7 mouse cellular contexts compared by ENCODE assay signal in genomic region chr5:124530655-124531582, GRCm38 (mm10). TPM values are rescaled to one million over a fixed set of nuclear protein-coding genes. Genes with fewer than 3 reads are reported as not detected.
DNase-seq lines count a peak whose midpoint lies in the region; ATAC-seq lines count a peak whose summit lies in the region.

Rilpl1 (minus strand) TSS chr5:124531391.

- peak; percentile 48 for ATAC-seq in common myeloid progenitor, adult 5-6 weeks (replicated peaks; ENCODE audit: low read depth, poor library complexity, severe bottlenecking)
- peak; percentile 82 for ATAC-seq in inflammation-experienced regulatory T-cells, adult 6 months
- peak; percentile 63 for ATAC-seq in megakaryocyte-erythroid progenitor cell, adult 5-6 weeks (replicated peaks; ENCODE audit: low FRiP score, low TSS enrichment, poor library complexity, severe bottlenecking)

- DNase-seq in adipocyte (ENCODE audit: low spot score) = peak; percentile 69
- peak; percentile 88 for DNase-seq in gastrocnemius, postnatal 25 days
- peak; percentile 77 to 81 for DNase-seq in left cerebral cortex, postnatal 25 days (ENCODE audit: low spot score in 2 of 2)
- DNase-seq in skeletal muscle tissue, adult 2 months (ENCODE audit: low read depth, low spot score) = peak; percentile 75

- intact Hi-C loops in left cerebral cortex, postnatal 25 days (cut with DNase I) = no loop called here

RNA-seq across cellular contexts. Expression of gene Rilpl1, which starts in this region (rescaled TPM):
- total RNA-seq in common myeloid progenitor, adult 5-6 weeks (2017) = 3.1 and 5.3 TPM in 2 replicates
- total RNA-seq in gastrocnemius, postnatal 25 days (2021) = 100 to 1,000 TPM; 121 to 144 TPM
- polyA plus RNA-seq in inflammation-experienced regulatory T-cells, adult 6 months (2017; shearing (Covaris generic)) = 1 to 10 TPM in 1 of 3 experiments, under 1 TPM in 2; 0.39 to 1.3 (median 0.91) TPM
- total RNA-seq in left cerebral cortex, postnatal 25 days (2021) = 10 to 100 TPM; 75.2 to 95.7 TPM
- total RNA-seq in megakaryocyte-erythroid progenitor cell, adult 5-6 weeks (2014; fragmentation: Nextera tagmentation) = 2.4 TPM in 1 of 2 replicates, not detected in the other
- 2.2 and 6.6 TPM in 2 replicates for total RNA-seq in megakaryocyte-erythroid progenitor cell, adult 5-6 weeks (2017)

Comparison
In these comparisons a context has a peak if more than half of its experiments do, and no peak if none do; other contexts are left out.
1. Peak in every context shown above with its lines: DNase-seq and ATAC-seq.
2. RNA of gene Rilpl1 (total RNA-seq): 121 to 144 TPM in gastrocnemius, postnatal 25 days and 75.2 to 95.7 TPM in left cerebral cortex, postnatal 25 days; 3.1 to 5.3 TPM in common myeloid progenitor, adult 5-6 weeks and 2.2 to 6.6 TPM in megakaryocyte-erythroid progenitor cell, adult 5-6 weeks; every median in the first group is over 10 times any median in the second.